Mouse (Mus musculus) NIH3T3 (cell line): ENCODE measurements at regions not wholly inside any gene's neighbourhood (a gene's known extent, or its start where the extent isn't known, plus 50 kb on each side); places are given as distances from the start of the nearest gene placed in this dataset.

Experiments
- DNase-seq: peaks from one replicate; pipeline ENCODE4 v3.0.0-alpha.2; 2012; ENCODE audit warnings: low read depth

- DNase-seq: no peak
Observed at GRCm38 (mm10) chr9:25374161-25374560, 107.2 kb upstream of the Eepd1 start.

GRCm38 (mm10) chr9:25376209-25376608, 105.1 kb upstream of the Eepd1 start:
- no peak for DNase-seq

- DNase-seq: peak; percentile 37
Observed at GRCm38 (mm10) chr9:25377771-25378747, 103.3 kb upstream of the Eepd1 start.

- no peak for DNase-seq
Observed at GRCm38 (mm10) chr9:25385333-25385732, 96.0 kb upstream of the Eepd1 start.

GRCm38 (mm10) chr9:25387876-25388650, 93.3 kb upstream of the Eepd1 start:
- peak; percentile 70 for DNase-seq

GRCm38 (mm10) chr9:25389351-25389750, 92.0 kb upstream of the Eepd1 start:
- DNase-seq: no peak

GRCm38 (mm10) chr9:25400647-25401335, 80.6 kb upstream of the Eepd1 start:
- DNase-seq: peak; percentile 33

- no peak for DNase-seq
Observed at GRCm38 (mm10) chr9:25405848-25406247, 75.5 kb upstream of the Eepd1 start.

GRCm38 (mm10) chr9:25408518-25408917, 72.8 kb upstream of the Eepd1 start:
- no peak for DNase-seq

GRCm38 (mm10) chr9:25409729-25410128, 71.6 kb upstream of the Eepd1 start:
- DNase-seq: no peak

- DNase-seq: no peak
Observed at GRCm38 (mm10) chr9:25413873-25414272, 67.5 kb upstream of the Eepd1 start.

GRCm38 (mm10) chr9:25414315-25414714, 67.0 kb upstream of the Eepd1 start:
- DNase-seq: no peak

GRCm38 (mm10) chr9:25426941-25427340, 54.4 kb upstream of the Eepd1 start:
- no peak for DNase-seq

- no peak for DNase-seq
Observed at GRCm38 (mm10) chr9:25429450-25430213, 51.7 kb upstream of the Eepd1 start.
